Mouse (Mus musculus) hindbrain, embryonic 16.5 days (tissue): ENCODE measurements around the gene Dynlt1c. TPM values are rescaled to one million over a fixed set of nuclear protein-coding genes. Genes with fewer than 3 reads are reported as not detected.
"Not testable (repeated sequence)": the region's sequence is repeated elsewhere in the genome, so short reads cannot be mapped to it uniquely, and the experiment has no call there.

ENCODE experiments used
- ATAC-seq: fragments of 200-750 bp; cut with Nextera tagmentation; 2 replicates; pipeline ENCODE4 v1.8.0; 2017; ENCODE audit warnings: moderate TSS enrichment, moderate library complexity
- H3K27ac ChIP-seq: fragments of 300-500 bp; sonication (generic); 2 replicates; pipeline ENCODE4 v1.5.1; 2014; ENCODE audit warnings: low read depth, mild to moderate bottlenecking, control low read depth, low read length, moderate library complexity
- H3K27me3 ChIP-seq: fragments of 300-500 bp; sonication (generic); replicated peaks from 2 replicates; pipeline ENCODE4 v1.6.1; 2014; ENCODE audit warnings: low read length; ENCODE audit not compliant: control insufficient read depth, insufficient read depth
- H3K36me3 ChIP-seq: fragments of 300-500 bp; sonication (generic); 2 replicates; pipeline ENCODE4 v1.6.1; 2014; ENCODE audit warnings: mild to moderate bottlenecking, low read length, moderate library complexity, mixed read lengths; ENCODE audit not compliant: control insufficient read depth, insufficient read depth
- H3K4me1 ChIP-seq: fragments of 300-500 bp; sonication (generic); 2 replicates; pipeline ENCODE4 v1.6.1; 2014; ENCODE audit warnings: low read depth, low read length; ENCODE audit not compliant: control insufficient read depth, insufficient read depth
- H3K4me2 ChIP-seq: fragments of 300-500 bp; sonication (generic); 2 replicates; pipeline ENCODE4 v1.6.1; 2014; ENCODE audit warnings: mild to moderate bottlenecking, low read length, control low read depth, moderate library complexity
- H3K4me3 ChIP-seq: fragments of 300-500 bp; sonication (generic); 2 replicates; pipeline ENCODE4 v1.5.1; 2014; ENCODE audit warnings: mild to moderate bottlenecking, low read length, control low read depth, moderate library complexity
- H3K9ac ChIP-seq: fragments of 300-500 bp; sonication (generic); 2 replicates; pipeline ENCODE4 v1.6.1; 2014; ENCODE audit warnings: low read depth, mild to moderate bottlenecking, control low read depth, low read length, moderate library complexity
- H3K9me3 ChIP-seq: fragments of 300-500 bp; sonication (generic); 2 replicates; pipeline ENCODE4 v1.6.1; 2014; ENCODE audit warnings: mild to moderate bottlenecking, low read length, moderate library complexity; ENCODE audit not compliant: control insufficient read depth
- WGBS: fragments of 180-500 bp; shearing (Covaris S2); extraction: QIAGEN DNeasy Blood & Tissue Kit; methylation state at CpG from one replicate; pipeline ENCODE4 v1.1.7; 2014; 5-methylcytosine and 5-hydroxymethylcytosine counted together
- polyA plus RNA-seq: library from polyadenylated mRNA; unstranded; fragments of >200 nt; fragmentation: Nextera tagmentation; extraction: Ambion mirVana; gene quantifications from 2 replicates; pipeline ENCODE4 v1.2.1, GENCODE M21; 2015

Dynlt1c gene
- polyA plus RNA-seq, 1 experiment from 2014 or later, result 43.5 TPM

- not testable (repeated sequence) for ATAC-seq, H3K36me3 ChIP-seq, H3K4me2 ChIP-seq, H3K27me3 ChIP-seq, H3K27ac ChIP-seq, H3K4me1 ChIP-seq, H3K4me3 ChIP-seq, H3K9ac ChIP-seq, H3K9me3 ChIP-seq
- WGBS, result 92% methylated on average over 6 of the region's 6 CpGs
Measured at GRCm38 (mm10) chr17:6632850-6633249, 31.4 kb downstream of the Dynlt1c start.

GRCm38 (mm10) chr17:6635781-6636180 is 34.3 kb downstream of the Dynlt1c start:
- H3K27me3 ChIP-seq, H3K4me2 ChIP-seq, ATAC-seq, H3K36me3 ChIP-seq, H3K4me3 ChIP-seq, H3K9me3 ChIP-seq, H3K9ac ChIP-seq, H3K4me1 ChIP-seq, H3K27ac ChIP-seq: not testable (repeated sequence)
- 89% methylated on average over 1 of the region's 4 CpGs for WGBS

GRCm38 (mm10) chr17:6636861-6637260 is 35.4 kb downstream of the Dynlt1c start:
- H3K9ac ChIP-seq, result no peak overlapping the region
- no peak overlapping the region for H3K4me2 ChIP-seq
- no peaks in the 10 kb centered on the region for H3K9me3 ChIP-seq
- no peak overlapping the region for H3K27ac ChIP-seq
- H3K4me3 ChIP-seq, result no peak overlapping the region
- WGBS, result 91% methylated on average over 5 of the region's 5 CpGs
- ATAC-seq, result no peak
- no peaks in the 10 kb centered on the region for H3K36me3 ChIP-seq
- no peaks in the 10 kb centered on the region for H3K27me3 ChIP-seq
- no peaks in the 10 kb centered on the region for H3K4me1 ChIP-seq

- 100% methylated on average over 3 of the region's 4 CpGs for whole genome bisulfite sequencing
- not testable (repeated sequence) for H3K9ac ChIP-seq, H3K4me3 ChIP-seq, H3K9me3 ChIP-seq, H3K27me3 ChIP-seq, H3K27ac ChIP-seq, H3K4me2 ChIP-seq, H3K36me3 ChIP-seq, ATAC-seq, H3K4me1 ChIP-seq
Measured at GRCm38 (mm10) chr17:6637434-6637833, 36.0 kb downstream of the Dynlt1c start.

DNA sequence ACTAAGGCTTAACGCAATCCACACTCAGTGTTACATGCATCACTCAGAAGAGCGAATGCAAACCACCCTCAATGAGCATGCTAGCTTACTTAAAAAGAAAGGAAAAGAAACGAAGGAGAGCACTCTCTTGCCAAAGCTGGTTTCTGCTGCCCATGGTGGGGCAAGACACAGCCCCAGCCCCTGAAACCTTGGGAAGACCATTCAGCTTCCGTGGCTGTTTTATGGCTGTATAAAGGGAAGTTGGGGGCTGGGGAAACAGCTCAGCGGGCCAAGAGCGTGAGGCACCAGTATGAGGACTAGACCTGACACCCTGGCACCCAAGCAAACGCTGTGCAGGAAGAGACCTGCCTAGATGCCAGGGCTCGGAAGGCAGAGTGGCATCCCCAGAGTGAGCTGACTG is 37.0 kb downstream of the Dynlt1c start:
- not testable (repeated sequence) for H3K9me3 ChIP-seq, ATAC-seq, H3K27ac ChIP-seq, H3K27me3 ChIP-seq, H3K4me3 ChIP-seq, H3K4me1 ChIP-seq, H3K4me2 ChIP-seq, H3K36me3 ChIP-seq, H3K9ac ChIP-seq
- WGBS, result 83% methylated on average over 8 of the region's 8 CpGs

DNA sequence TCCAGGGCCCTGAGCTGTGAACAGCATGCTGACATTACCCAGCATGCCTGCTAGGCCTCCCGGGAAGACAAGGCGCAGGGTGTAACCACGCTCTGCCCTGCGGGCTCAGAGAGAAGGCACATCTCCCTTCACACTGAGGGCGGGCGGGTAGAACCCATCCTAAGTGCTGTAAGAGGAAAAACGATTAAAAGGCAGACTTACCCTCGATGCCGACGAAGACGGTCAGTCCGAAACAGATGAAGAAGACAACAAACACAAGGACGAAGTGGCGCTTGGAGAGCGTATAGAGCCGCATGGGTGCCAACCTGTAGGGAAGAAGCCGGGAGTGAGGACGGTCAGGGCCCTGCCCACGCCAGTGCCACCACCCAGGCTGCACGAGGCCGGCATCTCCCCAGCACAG is 38.0 kb downstream of the Dynlt1c start:
- not testable (repeated sequence) for H3K4me2 ChIP-seq, H3K27me3 ChIP-seq, H3K9me3 ChIP-seq, ATAC-seq, H3K36me3 ChIP-seq, H3K4me3 ChIP-seq, H3K4me1 ChIP-seq, H3K27ac ChIP-seq, H3K9ac ChIP-seq
- 92% methylated on average over 14 of the region's 21 CpGs for WGBS

- not testable (repeated sequence) for ATAC-seq, H3K9me3 ChIP-seq, H3K27me3 ChIP-seq, H3K4me1 ChIP-seq, H3K9ac ChIP-seq, H3K4me2 ChIP-seq, H3K36me3 ChIP-seq, H3K27ac ChIP-seq, H3K4me3 ChIP-seq
- WGBS, result 84% methylated on average over 10 of the region's 10 CpGs
Measured at GRCm38 (mm10) chr17:6640044-6640637, 38.7 kb downstream of the Dynlt1c start.

DNA sequence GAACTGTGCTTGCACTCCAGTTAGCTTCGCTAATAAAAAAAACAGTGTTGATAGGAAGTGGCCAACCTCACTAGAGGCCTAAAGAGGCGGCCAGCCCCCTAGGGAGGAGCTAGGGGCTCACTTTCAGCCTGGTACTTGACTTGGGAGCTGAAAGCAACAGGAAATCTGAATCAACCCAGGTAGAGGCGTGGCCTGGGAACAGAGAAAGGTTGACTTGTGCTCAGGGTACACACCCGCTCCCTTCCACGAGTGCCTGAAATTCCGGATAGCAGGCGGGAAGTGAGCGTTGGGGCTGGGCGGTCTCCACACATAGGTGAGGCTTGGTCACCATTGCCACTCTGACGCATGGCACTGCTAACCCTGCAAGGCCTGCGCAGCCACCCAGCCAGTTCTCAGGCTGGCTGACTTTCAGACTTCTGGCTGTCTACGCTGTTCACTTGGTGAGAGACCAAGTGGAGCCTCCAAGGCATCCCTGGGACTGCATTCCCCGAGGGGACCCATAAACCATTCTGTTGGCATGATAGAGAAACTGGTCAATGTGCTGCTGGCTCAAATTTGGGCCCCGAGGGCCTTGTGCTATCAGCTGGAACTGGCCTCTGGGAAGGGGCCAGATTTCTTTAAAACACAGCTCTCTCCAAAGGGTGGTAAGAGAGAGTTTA is 39.4 kb downstream of the Dynlt1c start:
- not testable (repeated sequence) for H3K4me2 ChIP-seq, H3K9ac ChIP-seq, H3K4me3 ChIP-seq, H3K9me3 ChIP-seq, H3K36me3 ChIP-seq, H3K27me3 ChIP-seq, H3K27ac ChIP-seq, ATAC-seq, H3K4me1 ChIP-seq
- WGBS, result 83% methylated on average over 14 of the region's 14 CpGs

DNA sequence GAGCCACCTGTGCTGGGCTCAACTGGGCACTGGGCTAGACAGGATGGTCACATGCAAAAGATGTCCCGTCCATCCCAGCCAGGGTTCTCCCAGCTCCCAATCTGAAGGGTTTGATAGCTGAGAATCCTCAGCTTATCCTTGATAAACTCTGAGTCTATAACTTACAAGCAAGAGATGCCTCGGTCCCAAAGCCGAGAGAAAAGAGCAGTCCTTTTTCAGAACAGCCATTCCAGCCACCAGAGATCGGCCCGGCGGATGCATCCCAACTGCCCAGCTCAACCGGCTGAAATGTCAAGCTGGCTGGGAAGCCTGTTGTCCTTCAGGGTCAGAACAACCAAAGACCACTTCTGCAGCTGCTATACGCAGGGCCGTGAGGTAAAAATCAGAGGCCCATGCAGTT is 42.7 kb downstream of the Dynlt1c start:
- not testable (repeated sequence) for ATAC-seq, H3K27ac ChIP-seq
- 88% methylated on average over 6 of the region's 9 CpGs for WGBS

More for the DNA sequence above, 42.7 kb downstream of the Dynlt1c start:
- H3K9me3 ChIP-seq, H3K36me3 ChIP-seq, H3K4me3 ChIP-seq, H3K27me3 ChIP-seq, H3K4me1 ChIP-seq, H3K4me2 ChIP-seq, H3K9ac ChIP-seq: not testable (repeated sequence)
